Mouse (Mus musculus) limb, embryonic 14.5 days (tissue): ENCODE data around the gene Rbfox3. TPM values are rescaled to one million over a fixed set of nuclear protein-coding genes. Genes with fewer than 3 reads are reported as not detected.

ENCODE experiments used
- ATAC-seq: fragments of 200-750 bp; cut with Nextera tagmentation; 2 replicates; pipeline ENCODE4 v1.8.0; 2017; ENCODE audit warnings: low read depth, moderate number of reproducible peaks, moderate TSS enrichment; ENCODE audit not compliant: low FRiP score
- DNase-seq: peaks from one replicate; pipeline ENCODE4 v3.0.0-alpha.2; 2015; ENCODE audit warnings: low spot score
- H3K27ac ChIP-seq: fragments of 300-500 bp; sonication (generic); replicated peaks from 2 replicates; pipeline ENCODE4 v1.5.1; 2014; ENCODE audit warnings: low read depth, mild to moderate bottlenecking, low read length, moderate library complexity, mixed read lengths
- H3K27me3 ChIP-seq: fragments of 300-500 bp; sonication (generic); 2 replicates; pipeline ENCODE4 v1.6.1; 2014; ENCODE audit warnings: low read length, mixed read lengths; ENCODE audit not compliant: control insufficient read depth, insufficient read depth
- H3K36me3 ChIP-seq: fragments of 300-500 bp; sonication (generic); 2 replicates; pipeline ENCODE4 v1.6.1; 2014; ENCODE audit warnings: mild to moderate bottlenecking, low read length, moderate library complexity, mixed read lengths; ENCODE audit not compliant: control insufficient read depth, insufficient read depth
- H3K4me1 ChIP-seq: fragments of 300-500 bp; sonication (generic); 2 replicates; pipeline ENCODE4 v1.6.1; 2014; ENCODE audit warnings: antibody characterized with exemption, low read length, mixed read lengths; ENCODE audit not compliant: control insufficient read depth, insufficient read depth
- H3K4me2 ChIP-seq: fragments of 300-500 bp; sonication (generic); replicated peaks from 2 replicates; pipeline ENCODE4 v1.6.1; 2014; ENCODE audit warnings: low read depth, mild to moderate bottlenecking, low read length, moderate library complexity; ENCODE audit not compliant: severe bottlenecking
- H3K4me3 ChIP-seq: fragments of 300-500 bp; sonication (generic); replicated peaks from 2 replicates; pipeline ENCODE4 v1.5.1; 2014; ENCODE audit warnings: low read length
- H3K9ac ChIP-seq: fragments of 300-500 bp; sonication (generic); 2 replicates; pipeline ENCODE4 v1.6.1; 2014; ENCODE audit warnings: mild to moderate bottlenecking, low read depth, low read length, moderate library complexity; ENCODE audit not compliant: severe bottlenecking
- H3K9me3 ChIP-seq: fragments of 300-500 bp; sonication (generic); 2 replicates; pipeline ENCODE4 v1.6.1; 2016; ENCODE audit warnings: low read length; ENCODE audit not compliant: control insufficient read depth
- POLR2A ChIP-seq: fragments of 200-500 bp; IDR thresholded peaks from 2 replicates; pipeline ENCODE4 v1.8.0; 2012; ENCODE audit warnings: inconsistent platforms, mild to moderate bottlenecking, moderate library complexity, borderline replicate concordance; ENCODE audit not compliant: insufficient read depth, insufficient read length; ENCODE audit errors: extremely low read depth
- WGBS: fragments of 180-500 bp; shearing (Covaris S2); extraction: QIAGEN DNeasy Blood & Tissue Kit; methylation state at CpG from one replicate; pipeline ENCODE4 v1.1.7; 2014; 5-methylcytosine and 5-hydroxymethylcytosine counted together
- polyA plus RNA-seq, 2 experiments: library from polyadenylated mRNA; depleted of rRNA in 1 of 2; stranded (reverse) in 1 of 2; unstranded in 1 of 2; fragments of >200 nt; fragmentation: Nextera tagmentation in 1 of 2; extraction: Ambion mirVana in 1 of 2; gene quantifications; 2 replicates each; pipeline versions ENCODE4 v1.2.1 to v1.2.3; 2012 to 2014

Rbfox3 gene
- polyA plus RNA-seq, 2 experiments, result 0.43 to 0.44 TPM

- H3K4me3 ChIP-seq, result no peak overlapping the region
- no peaks in the 10 kb centered on the region for H3K4me1 ChIP-seq
- no peak overlapping the region for H3K4me2 ChIP-seq
- no peak overlapping the region for H3K9ac ChIP-seq
- H3K9me3 ChIP-seq, result no peaks in the 10 kb centered on the region
- ATAC-seq (no peak), DNase-seq (no peak)
- WGBS, result 17% methylated on average over 8 of the region's 8 CpGs
- H3K36me3 ChIP-seq, result no peaks in the 10 kb centered on the region
- H3K27me3 ChIP-seq, result no peaks in the 10 kb centered on the region
- H3K27ac ChIP-seq, result no peak overlapping the region
- no peak for TF ChIP-seq POLR2A
Observed at GRCm38 (mm10) chr11:118728083-118728551, 183.3 kb downstream of the Rbfox3 start.

- Histone ChIP-seq H3K9me3 (no peaks in the 10 kb centered on the region), H3K4me3 (no peak overlapping the region), H3K4me2 (no peak overlapping the region), H3K36me3 (no peaks in the 10 kb centered on the region), H3K4me1 (no peaks in the 10 kb centered on the region), H3K27me3 (no peaks in the 10 kb centered on the region), H3K27ac (no peak overlapping the region), H3K9ac (no peak overlapping the region)
- no peak for ATAC-seq
- TF ChIP-seq POLR2A, result no peak
- no peak for DNase-seq
- 79% methylated on average over 8 of the region's 8 CpGs for WGBS
Observed at GRCm38 (mm10) chr11:118726430-118726829, 185.0 kb downstream of the Rbfox3 start.

GRCm38 (mm10) chr11:118724423-118724822, 187.0 kb downstream of the Rbfox3 start:
- no peaks in the 10 kb centered on the region for H3K4me1 ChIP-seq
- no peak overlapping the region for H3K9ac ChIP-seq
- ATAC-seq (no peak), DNase-seq (no peak)
- WGBS, result 70% methylated on average over 8 of the region's 8 CpGs
- no peaks in the 10 kb centered on the region for H3K9me3 ChIP-seq
- no peak overlapping the region for H3K4me3 ChIP-seq
- H3K36me3 ChIP-seq, result no peaks in the 10 kb centered on the region
- H3K27me3 ChIP-seq, result no peaks in the 10 kb centered on the region
- H3K4me2 ChIP-seq, result no peak overlapping the region
- no peak for TF ChIP-seq POLR2A
- no peak overlapping the region for H3K27ac ChIP-seq

GRCm38 (mm10) chr11:118723166-118723565, 188.2 kb downstream of the Rbfox3 start:
- no peaks in the 10 kb centered on the region for H3K36me3 ChIP-seq
- no peak overlapping the region for H3K4me2 ChIP-seq
- no peak overlapping the region for H3K9ac ChIP-seq
- H3K9me3 ChIP-seq, result no peaks in the 10 kb centered on the region
- no peak for TF ChIP-seq POLR2A
- H3K4me3 ChIP-seq, result no peak overlapping the region
- no peak for DNase-seq
- no peak for ATAC-seq
- 55% methylated on average over 8 of the region's 8 CpGs for WGBS
- H3K4me1 ChIP-seq, result no peaks in the 10 kb centered on the region
- H3K27ac ChIP-seq, result no peak overlapping the region
- H3K27me3 ChIP-seq, result no peaks in the 10 kb centered on the region

GRCm38 (mm10) chr11:118721898-118722297, 189.5 kb downstream of the Rbfox3 start:
- 50% methylated on average over 6 of the region's 6 CpGs for WGBS
- Histone ChIP-seq H3K9me3 (no peaks in the 10 kb centered on the region), H3K9ac (no peak overlapping the region), H3K4me3 (no peak overlapping the region), H3K27me3 (no peaks in the 10 kb centered on the region), H3K4me2 (no peak overlapping the region), H3K27ac (no peak overlapping the region), H3K4me1 (no peaks in the 10 kb centered on the region), H3K36me3 (no peaks in the 10 kb centered on the region)
- no peak for DNase-seq
- TF ChIP-seq POLR2A, result no peak
- no peak for ATAC-seq
